Mouse (Mus musculus) inflammation-experienced regulatory T-cells (primary cell): ENCODE data around the gene Krtap9-5. TPM values are rescaled to one million over a fixed set of nuclear protein-coding genes. Genes with fewer than 3 reads are reported as not detected.

ENCODE experiments used
- polyA plus RNA-seq, 2 experiments: library from polyadenylated mRNA; unstranded; fragments of 100-300 nt; shearing (Covaris generic); gene quantifications; one replicate each; pipeline ENCODE4 v1.2.1; 2017

Krtap9-5 gene
- not detected for polyA plus RNA-seq

GRCm38 (mm10) chr11:99948175-99948574 is at the start of gene Krtap9-5:
Gene Krtap9-5, plus strand, starts transcription at chr11:99948475.

DNA sequence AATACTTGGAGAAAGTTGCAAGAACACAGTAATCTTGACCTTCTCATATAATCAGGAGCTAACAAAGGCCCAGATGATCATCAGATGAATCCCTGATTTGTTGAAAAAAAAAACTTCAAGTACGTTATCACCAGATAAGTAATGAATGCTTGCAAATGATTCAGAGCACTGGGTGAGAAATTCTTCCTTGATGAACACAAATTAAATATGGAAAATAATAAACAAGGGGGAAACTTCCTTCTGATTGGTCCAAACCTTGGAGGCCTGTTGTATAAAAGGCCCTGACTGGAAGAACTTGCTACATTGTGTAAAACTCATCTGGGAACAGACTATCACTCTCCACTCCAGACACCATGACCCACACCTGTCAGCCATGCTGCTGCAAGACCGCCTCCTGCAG is 40.7 kb upstream of the Krtap9-5 start, which contains the start of gene Krtap31-1:
Gene Krtap31-1 (plus strand): TSS at position 301 of the 400 bp plus-strand sequence.

GRCm38 (mm10) chr11:99914451-99914850 is 33.8 kb upstream of the Krtap9-5 start, which contains the start of gene Gm11565:
Gene Gm11565, plus strand, starts transcription at chr11:99914751.

GRCm38 (mm10) chr11:99935991-99936390 is 12.3 kb upstream of the Krtap9-5 start, which contains the start of gene Krtap31-2:
Gene Krtap31-2, plus strand, starts transcription at chr11:99936291.

GRCm38 (mm10) chr11:99978953-99979352 is 30.7 kb downstream of the Krtap9-5 start, which contains the start of gene Krtap29-1:
Gene Krtap29-1, minus strand, starts transcription at chr11:99979053.

GRCm38 (mm10) chr11:99986180-99986647 is 37.9 kb downstream of the Krtap9-5 start, which contains the start of gene Krtap16-1:
Gene Krtap16-1, minus strand, starts transcription at chr11:99986597.

GRCm38 (mm10) chr11:99993620-99994383 is 45.5 kb downstream of the Krtap9-5 start, which contains the start of gene Krtap17-1:
Gene Krtap17-1, minus strand, starts transcription at chr11:99993994.

Other genes starting within 250 kb of the Krtap9-5 start
- gene Gm14180, start 214.2 kb upstream of the Krtap9-5 start, polyA plus RNA-seq: not detected
- not detected for gene Gm11595, start 175.6 kb upstream of the Krtap9-5 start, polyA plus RNA-seq
- gene Krtap4-8, start 167.8 kb upstream of the Krtap9-5 start, polyA plus RNA-seq: under 1 TPM in 1 of 2 experiments, not detected in 1; 0.24 TPM
- gene Krtap4-9, start 163.3 kb upstream of the Krtap9-5 start, polyA plus RNA-seq: under 1 TPM in 1 of 2 experiments, not detected in 1; 0.28 TPM
- not detected for gene Gm11596, start 155.0 kb upstream of the Krtap9-5 start, polyA plus RNA-seq
- not detected for gene Gm11569, start 149.5 kb upstream of the Krtap9-5 start, polyA plus RNA-seq
- not detected for gene Gm11554, start 144.0 kb upstream of the Krtap9-5 start, polyA plus RNA-seq
- gene Krtap4-13, start 138.6 kb upstream of the Krtap9-5 start, polyA plus RNA-seq: not detected
- gene Gm11564, start 132.8 kb upstream of the Krtap9-5 start, polyA plus RNA-seq: not detected
- not detected for gene 2300003K06Rik, start 110.4 kb upstream of the Krtap9-5 start, polyA plus RNA-seq
- under 1 TPM in 1 of 2 experiments, not detected in 1; 0.60 TPM for gene Krtap4-16, start 96.9 kb upstream of the Krtap9-5 start, polyA plus RNA-seq
- not detected for gene Gm11568, start 90.6 kb upstream of the Krtap9-5 start, polyA plus RNA-seq
- gene Gm11559, start 84.0 kb upstream of the Krtap9-5 start, polyA plus RNA-seq: not detected
- not detected for gene Krtap9-1, start 75.1 kb upstream of the Krtap9-5 start, polyA plus RNA-seq
- not detected for gene Gm11567, start 69.3 kb upstream of the Krtap9-5 start, polyA plus RNA-seq
- not detected for gene Krtap31-1, start 40.6 kb upstream of the Krtap9-5 start, polyA plus RNA-seq
- not detected for gene Gm11565, start 33.7 kb upstream of the Krtap9-5 start, polyA plus RNA-seq
- gene Krtap31-2, start 12.2 kb upstream of the Krtap9-5 start, polyA plus RNA-seq: not detected
- not detected for gene Krtap29-1, start 30.6 kb downstream of the Krtap9-5 start, polyA plus RNA-seq
- gene Krtap16-1, start 38.1 kb downstream of the Krtap9-5 start, polyA plus RNA-seq: not detected
- not detected for gene Krtap17-1, start 45.5 kb downstream of the Krtap9-5 start, polyA plus RNA-seq
- not detected for gene Krt33a, start 67.7 kb downstream of the Krtap9-5 start, polyA plus RNA-seq
- gene Krt33b, start 81.4 kb downstream of the Krtap9-5 start, polyA plus RNA-seq: not detected
- under 1 TPM in 1 of 2 experiments, not detected in 1; 0.92 TPM for gene Krt34, start 93.1 kb downstream of the Krtap9-5 start, polyA plus RNA-seq
- gene Krt31, start 102.1 kb downstream of the Krtap9-5 start, polyA plus RNA-seq: under 1 TPM; 0.19 to 0.24 TPM
- not detected for gene Krt32, start 139.8 kb downstream of the Krtap9-5 start, polyA plus RNA-seq
- gene Krt35, start 147.8 kb downstream of the Krtap9-5 start, polyA plus RNA-seq: under 1 TPM in 1 of 2 experiments, not detected in 1; 0.27 TPM
- under 1 TPM; 0.34 to 0.44 TPM for gene Krt36, start 157.2 kb downstream of the Krtap9-5 start, polyA plus RNA-seq
- gene Krt13, start 173.1 kb downstream of the Krtap9-5 start, polyA plus RNA-seq: under 1 TPM in 1 of 2 experiments, not detected in 1; 0.22 TPM
- under 1 TPM in 1 of 2 experiments, not detected in 1; 0.71 TPM for gene Krt15, start 187.5 kb downstream of the Krtap9-5 start, polyA plus RNA-seq
- under 1 TPM; 0.33 to 0.70 TPM for gene Krt19, start 200.2 kb downstream of the Krtap9-5 start, polyA plus RNA-seq
- gene Krt9, start 244.8 kb downstream of the Krtap9-5 start, polyA plus RNA-seq: under 1 TPM in 1 of 2 experiments, not detected in 1; 0.21 TPM